Mouse (Mus musculus): ENCODE results near the gene Olfr722. TPM values are rescaled to one million over a fixed set of nuclear protein-coding genes. Genes with fewer than 3 reads are reported as not detected.
"Not testable (repeated sequence)": the region's sequence is repeated elsewhere in the genome, so short reads cannot be mapped to it uniquely, and the experiment has no call there.

The Olfr722 gene
- total RNA-seq (2012; rRNA removed) (not detected in 2 replicates), polyA plus RNA-seq (2012; ENCODE audit: insufficient read depth in 1 of 2, insufficient read length in 2 of 2, low read depth in 1 of 2, low replicate concordance in 2 of 2, missing spikeins in 1 of 2) (not detected)

DNA sequence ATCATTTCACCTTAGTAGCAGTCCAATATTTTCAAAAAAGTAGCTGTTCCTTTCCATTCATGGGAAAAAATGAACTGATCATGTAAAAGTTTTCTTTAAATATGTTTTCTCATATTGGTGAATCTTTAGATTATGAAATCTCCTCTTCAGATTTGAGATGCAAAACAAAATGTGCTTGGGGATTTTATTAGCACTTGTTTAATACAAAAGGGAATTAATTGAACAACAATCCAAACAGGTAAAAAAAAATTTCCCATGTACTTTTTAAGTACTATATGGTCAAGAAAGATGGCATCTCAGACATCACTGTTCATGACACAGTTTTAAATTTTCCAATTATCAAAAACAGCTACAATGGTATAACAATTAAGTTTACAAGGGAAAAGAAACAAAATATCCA is at the start of gene Olfr722:
Olfr722 (minus strand) TSS at position 101 of the 400 bp plus-strand sequence.
- H3K36me3 ChIP-seq (ENCODE audit: control insufficient read depth in 1 of 2, insufficient read depth in 2 of 2, low read length in 2 of 2): no peaks in the 10 kb centered on the region
- no peak for TF ChIP-seq TBP (IDR thresholded peaks at IDR 0.05; ENCODE audit: low read depth, low read length)
- no peak for TF ChIP-seq CHD2 (IDR thresholded peaks at IDR 0.05; ENCODE audit: low read length)
- no peak for TF ChIP-seq KAT2A (conservative IDR thresholded peaks at IDR 0.05; ENCODE audit: low read depth, low read length)
- no peak for TF ChIP-seq HCFC1 (IDR thresholded peaks at IDR 0.05; ENCODE audit: low read depth, low read length)
- TF ChIP-seq MYB (IDR thresholded peaks at IDR 0.05; ENCODE audit: low read depth, low read length): no peak
- TF ChIP-seq BHLHE40 (IDR thresholded peaks at IDR 0.05; ENCODE audit: borderline replicate concordance, low read depth, low read length): no peak
- no peak for TF ChIP-seq UBTF (IDR thresholded peaks at IDR 0.05; ENCODE audit: borderline replicate concordance, insufficient read depth, low read depth, low read length)
- TF ChIP-seq POLR2AphosphoS2 (IDR thresholded peaks at IDR 0.05; ENCODE audit: low read length): no peak
- no peak for TF ChIP-seq MEF2A (IDR thresholded peaks at IDR 0.05; ENCODE audit: extremely low read depth, insufficient replicate concordance, low read depth, low read length, poor library complexity, severe bottlenecking)
- no peak for TF ChIP-seq SMC3 (IDR thresholded peaks at IDR 0.05; ENCODE audit: low read depth, low read length)
- no peak for TF ChIP-seq ZC3H11A (IDR thresholded peaks at IDR 0.05; ENCODE audit: low read depth, low read length)
- no peak for TF ChIP-seq EP300 (IDR thresholded peaks at IDR 0.05; ENCODE audit: low read depth in 1 of 2, low read length in 2 of 2)
- TF ChIP-seq NELFE (IDR thresholded peaks at IDR 0.05; ENCODE audit: low read depth, low read length): no peak
- TF ChIP-seq CHD1 (IDR thresholded peaks at IDR 0.05; ENCODE audit: low read depth, low read length): no peak
- no peak for TF ChIP-seq MAZ (IDR thresholded peaks at IDR 0.05; ENCODE audit: low read depth, low read length)
- TF ChIP-seq SIN3A (IDR thresholded peaks at IDR 0.05; ENCODE audit: low read length): no peak
- TF ChIP-seq GATA1 (IDR thresholded peaks at IDR 0.05; ENCODE audit: low read depth, low read length): no peak
- no peak for TF ChIP-seq MYC (IDR thresholded peaks at IDR 0.05; ENCODE audit: low read depth, low read length)
- H3K4me3 ChIP-seq (ENCODE audit: control insufficient read depth in 1 of 2, insufficient read depth in 1 of 2, low read depth in 2 of 2, low read length in 2 of 2): no peak within 1 kb of the TSS
- H3K9ac ChIP-seq (ENCODE audit: control insufficient read depth, low read depth, low read length, poor library complexity, severe bottlenecking): no peak within 1 kb of the TSS
- no peaks in the 10 kb centered on the region for H3K9me3 ChIP-seq (replicated peaks; ENCODE audit: insufficient read depth, low read length)
- H3K27ac ChIP-seq (ENCODE audit: control insufficient read depth, low read depth, low read length): no peak within 1 kb of the TSS
- H3K4me1 ChIP-seq (ENCODE audit: control insufficient read depth in 1 of 2, insufficient read depth in 2 of 2, low read length in 2 of 2): no peaks in the 10 kb centered on the region
- no peak for DNase-seq (ENCODE audit: low read depth, low spot score)
- H3K27me3 ChIP-seq (ENCODE audit: control insufficient read depth in 1 of 2, insufficient read depth in 2 of 2, low read length in 2 of 2): no peaks in the 10 kb centered on the region
- H3K79me2 ChIP-seq (ENCODE audit: control insufficient read depth, insufficient read depth, low read length, poor library complexity): no peaks in the 10 kb centered on the region

DNA sequence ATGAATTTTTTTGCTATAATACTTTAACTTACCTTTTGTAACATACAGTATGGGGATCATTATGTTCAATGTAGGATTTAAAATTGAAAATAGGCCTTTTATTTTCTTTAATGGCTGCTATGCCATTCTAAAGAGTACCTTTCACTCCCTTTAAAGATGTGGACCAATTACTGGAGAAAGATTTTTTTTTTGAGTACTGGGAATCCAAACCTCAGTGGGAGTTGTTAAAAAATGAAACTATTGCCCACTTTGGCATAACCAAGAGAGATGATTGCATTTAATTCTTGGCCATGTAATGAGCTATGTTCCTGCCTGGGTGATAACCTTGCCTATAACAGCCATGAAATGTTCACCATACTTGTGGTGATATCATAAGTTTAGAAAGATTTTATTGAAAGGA is 29.9 kb upstream of the Olfr722 start, which contains the start of gene Olfr723:
Olfr723 (minus strand) TSS at position 101 of the 400 bp plus-strand sequence.
- H3K4me3 ChIP-seq (ENCODE audit: control insufficient read depth in 1 of 2, insufficient read depth in 1 of 2, low read depth in 2 of 2, low read length in 2 of 2); H3K79me2 ChIP-seq (ENCODE audit: control insufficient read depth, insufficient read depth, low read length, poor library complexity); H3K27me3 ChIP-seq (ENCODE audit: control insufficient read depth in 1 of 2, insufficient read depth in 2 of 2, low read length in 2 of 2); H3K9ac ChIP-seq (ENCODE audit: control insufficient read depth, low read depth, low read length, poor library complexity, severe bottlenecking); H3K27ac ChIP-seq (ENCODE audit: control insufficient read depth, low read depth, low read length); H3K9me3 ChIP-seq (replicated peaks; ENCODE audit: insufficient read depth, low read length); H3K36me3 ChIP-seq (ENCODE audit: control insufficient read depth in 1 of 2, insufficient read depth in 2 of 2, low read length in 2 of 2); DNase-seq (ENCODE audit: low read depth, low spot score); H3K4me1 ChIP-seq (ENCODE audit: control insufficient read depth in 1 of 2, insufficient read depth in 2 of 2, low read length in 2 of 2): not testable (repeated sequence)
